Mouse (Mus musculus) layer of hippocampus, postnatal 36 days (tissue): ENCODE data around the gene Ttc24. TPM values are rescaled to one million over a fixed set of nuclear protein-coding genes. Genes with fewer than 3 reads are reported as not detected.
A peak's percentile ranks its signal among the peaks of the same experiment; 100 is the strongest.

Experiments used
- DNase-seq, 2 experiments: peaks; one replicate each; pipeline ENCODE4 v3.0.0; 2022
- total RNA-seq, 2 experiments: library from RNA; stranded (reverse); gene quantifications; 2 replicates each; pipeline ENCODE4 v1.2.3; 2021

Ttc24 gene
- total RNA-seq: not detected

DNA sequence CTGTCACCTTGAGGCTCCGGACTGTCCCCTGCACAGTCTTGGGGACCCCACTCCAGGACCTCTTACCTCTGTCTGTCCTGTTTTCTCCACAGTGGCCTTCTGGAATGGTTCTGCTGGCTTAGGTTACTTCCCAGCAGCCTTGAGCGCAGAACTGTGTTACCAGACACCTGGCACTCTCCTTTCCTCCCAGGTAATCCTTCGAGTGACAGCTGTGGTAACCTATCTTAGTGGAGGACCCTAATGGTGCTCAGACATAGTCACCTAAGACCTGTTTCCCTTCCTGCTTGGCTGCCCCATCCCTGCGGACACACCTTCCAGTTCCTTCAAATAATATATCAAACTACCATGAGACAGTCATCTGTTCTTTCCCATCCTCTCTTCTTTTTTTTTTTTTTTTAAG lies at the start of gene Ttc24:
TSS of gene Ttc24 (minus strand) at position 101 of the 400 bp plus-strand sequence.
- DNase-seq: no peak

DNA sequence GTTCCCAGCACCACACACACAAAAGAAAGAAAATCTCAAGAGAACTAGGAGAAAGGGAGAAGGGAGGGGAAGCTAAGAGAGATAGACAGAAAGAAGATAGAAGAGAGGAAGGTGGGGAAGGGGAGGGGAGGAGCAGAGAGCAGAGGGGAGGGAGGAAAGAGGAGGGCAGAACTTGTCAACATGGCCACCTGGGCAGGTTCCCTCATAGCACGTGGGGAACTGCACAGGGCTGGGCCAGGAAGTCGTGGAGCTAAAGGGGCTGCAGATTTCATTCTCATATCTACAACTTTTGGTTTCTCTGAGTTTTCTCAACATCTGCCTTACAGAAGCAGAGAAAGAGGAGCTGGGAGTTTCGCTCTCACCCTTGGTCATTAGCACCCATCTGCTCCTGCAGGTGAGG lies 49.5 kb upstream of the Ttc24 start:
- DNase-seq: no peak

DNA sequence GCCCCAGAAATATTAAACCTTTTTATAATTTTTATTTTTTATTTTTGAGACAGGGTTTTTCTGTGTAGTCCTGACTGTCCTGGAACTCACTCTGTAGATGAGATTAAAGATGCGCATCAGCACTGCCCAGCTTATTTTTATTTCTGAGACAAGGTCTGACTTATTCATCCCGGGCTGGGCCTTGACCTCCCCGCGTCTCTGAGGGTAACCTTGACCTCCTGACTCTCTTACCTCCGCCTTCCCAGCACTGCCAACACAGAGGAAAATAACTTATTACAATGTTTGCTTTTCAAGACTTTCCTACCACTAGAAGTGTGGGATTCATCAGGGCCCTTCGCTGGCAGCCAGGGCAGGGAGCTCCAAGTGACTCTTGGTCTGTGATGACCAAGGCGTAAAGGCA lies 48.1 kb upstream of the Ttc24 start:
- DNase-seq: no peak

DNA sequence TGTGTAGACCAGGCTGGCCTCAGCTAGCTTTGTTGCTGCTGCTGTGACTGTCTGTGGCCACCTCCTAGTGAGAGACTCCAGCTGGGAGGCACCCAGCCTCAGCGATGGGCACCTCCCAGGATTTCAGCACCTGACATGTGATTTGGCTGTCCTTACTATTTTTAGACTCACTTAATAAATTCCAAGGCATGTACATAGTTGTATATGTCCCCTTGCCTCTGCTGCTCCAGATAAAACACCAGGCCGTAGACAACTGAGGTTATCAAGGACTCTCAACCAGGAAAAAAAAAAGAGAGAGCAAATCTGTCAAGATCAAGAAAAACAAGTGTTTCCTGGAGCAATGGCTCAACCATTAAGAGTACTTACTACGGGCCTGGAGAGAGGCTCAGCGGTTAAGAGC lies 47.1 kb upstream of the Ttc24 start:
- DNase-seq: no peak

DNA sequence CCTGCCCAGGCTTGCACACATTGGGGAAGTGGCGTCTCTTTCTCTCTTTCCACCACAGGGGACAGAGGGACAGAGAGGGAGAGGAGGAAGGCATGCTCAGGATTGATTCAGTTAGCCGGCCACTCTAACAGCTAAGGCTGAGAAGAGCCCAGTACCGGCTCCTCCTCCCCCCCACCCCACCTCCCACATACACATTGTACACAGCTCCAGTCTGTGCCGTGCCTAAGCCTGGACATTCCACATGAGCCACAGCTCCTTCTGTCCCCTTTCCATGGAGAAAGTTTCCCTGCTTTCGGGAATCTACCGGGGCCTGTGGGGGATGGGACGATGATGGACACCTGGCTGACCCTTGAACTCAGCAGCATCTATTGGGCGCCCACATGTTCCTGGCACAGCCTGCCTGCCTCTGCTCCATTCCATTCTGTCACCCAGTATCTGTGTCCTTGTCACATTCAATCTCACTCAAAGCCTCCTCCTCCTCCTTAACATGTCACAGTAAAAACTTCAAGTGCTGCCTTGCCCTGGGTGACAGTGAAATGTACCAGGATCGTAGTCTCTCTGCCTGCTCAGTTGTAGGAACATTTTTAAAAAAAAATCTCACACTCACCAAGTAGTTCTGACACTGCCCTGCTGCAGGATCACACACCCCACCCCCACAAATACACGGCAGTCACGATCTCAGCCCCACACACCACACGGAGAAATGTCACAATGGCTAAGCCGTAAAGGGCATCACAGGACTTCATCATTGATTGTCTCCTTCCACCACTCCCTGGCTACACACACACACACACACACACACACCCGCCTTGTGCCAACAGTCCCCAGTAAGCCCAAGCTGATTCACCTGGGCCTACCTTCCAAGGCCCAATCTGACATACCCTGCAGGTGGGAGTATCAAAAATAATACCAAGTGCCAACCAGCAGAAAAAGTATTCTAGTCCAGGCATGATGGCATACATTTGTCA lies 43.3 kb upstream of the Ttc24 start:
- DNase-seq: no peak

DNA sequence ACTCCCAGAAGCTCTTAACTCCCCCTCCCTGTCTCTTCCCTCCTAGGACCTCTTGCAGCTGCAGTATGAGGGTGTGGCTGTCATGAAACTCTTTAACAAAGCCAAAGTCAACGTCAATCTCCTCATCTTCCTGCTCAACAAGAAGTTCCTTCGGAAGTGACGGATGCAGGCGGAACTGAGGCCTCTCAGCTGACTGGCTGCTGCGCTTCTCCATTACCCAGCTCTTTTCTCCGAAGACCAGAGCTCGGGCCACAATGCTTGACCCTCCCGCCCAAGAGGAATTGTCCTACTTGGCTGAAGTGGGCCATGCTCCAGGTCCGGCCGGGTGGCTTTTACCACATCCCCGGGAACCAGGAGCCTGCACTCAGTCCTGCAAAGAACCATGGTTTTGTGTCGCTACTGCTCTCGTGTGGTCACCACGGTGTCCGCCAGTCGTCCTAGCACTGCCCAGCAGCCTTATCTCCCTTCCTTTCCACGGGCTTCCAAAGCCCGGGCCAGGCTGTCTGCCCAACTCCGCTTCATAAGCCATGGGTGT lies 42.1 kb upstream of the Ttc24 start:
- no peak for DNase-seq

DNA sequence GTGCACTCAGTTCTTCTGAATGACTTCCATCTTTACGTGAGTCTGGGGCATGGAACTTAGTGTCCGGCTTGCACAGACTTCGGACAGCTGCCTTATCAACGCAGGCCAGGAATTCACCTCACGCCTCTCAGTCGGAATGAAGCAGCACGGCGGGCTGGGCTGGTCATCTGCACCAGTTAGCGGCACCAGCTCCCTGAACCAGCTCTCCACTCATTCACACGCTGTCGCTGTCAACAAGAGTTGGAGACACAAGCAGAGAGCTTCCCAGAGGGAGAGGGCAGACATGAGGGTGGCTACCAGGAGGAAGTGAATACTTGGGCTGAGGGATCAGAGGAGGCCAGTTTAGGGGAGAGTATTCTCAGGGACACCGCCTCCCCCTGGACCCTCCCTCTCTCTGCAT lies 36.3 kb upstream of the Ttc24 start:
- no peak for DNase-seq

DNA sequence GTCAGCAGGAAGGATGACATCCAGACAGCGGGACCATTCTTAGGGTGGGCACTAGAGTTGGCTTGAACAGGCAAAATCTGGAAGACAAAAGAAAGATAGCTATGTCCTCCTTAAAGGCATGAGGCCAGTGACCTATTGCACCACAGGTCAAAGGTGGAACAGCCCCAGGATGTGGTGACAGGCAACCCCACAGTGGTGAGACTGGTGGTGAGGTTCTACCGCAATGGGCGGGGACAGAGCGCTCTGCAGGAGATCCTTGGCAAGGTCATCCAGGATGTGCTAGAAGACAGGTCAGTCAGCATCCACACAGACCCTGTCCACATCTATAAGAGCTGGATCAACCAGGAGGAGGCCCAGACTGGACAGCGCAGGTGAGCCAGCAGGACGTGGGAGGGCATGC lies 31.0 kb upstream of the Ttc24 start:
- no peak for DNase-seq

DNA sequence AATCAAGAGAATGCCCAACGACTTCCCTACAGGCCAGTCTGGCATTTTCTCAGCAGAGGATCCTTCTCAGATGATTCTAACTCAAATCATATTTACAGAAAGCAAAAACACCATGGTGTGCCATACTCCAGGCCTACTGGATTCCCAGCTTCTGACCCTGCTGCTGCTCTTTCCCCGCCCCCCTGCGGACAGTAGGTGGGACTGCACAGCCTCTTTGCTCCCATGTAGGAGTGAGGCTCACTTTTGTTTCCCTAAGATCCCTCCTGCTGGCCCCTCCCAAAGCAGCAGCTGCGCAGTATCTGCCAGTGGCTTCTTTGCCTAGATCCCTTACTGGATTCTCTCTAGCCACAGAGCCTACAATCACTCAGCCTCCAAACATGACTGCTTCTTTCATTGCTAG lies 28.0 kb upstream of the Ttc24 start:
- no peak for DNase-seq

DNA sequence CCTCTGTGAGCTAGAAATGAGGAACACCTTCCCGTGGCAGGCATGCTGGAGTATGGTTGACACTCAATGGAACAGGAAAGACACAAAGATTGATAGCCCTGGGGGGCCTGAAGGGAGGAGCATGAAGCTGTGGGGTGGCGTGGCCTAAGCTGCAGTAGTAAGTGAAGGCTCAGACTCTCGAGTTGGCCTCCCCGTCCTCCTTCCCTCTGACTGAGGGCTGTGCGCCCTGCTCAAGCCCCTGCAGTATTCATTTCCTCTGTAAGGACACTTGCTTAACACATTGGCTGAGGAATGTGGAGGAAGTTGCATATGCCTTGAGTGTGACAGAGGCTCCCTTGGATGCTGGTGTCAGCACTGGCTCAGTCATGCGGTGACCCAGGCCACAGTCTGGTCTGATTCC lies 24.5 kb upstream of the Ttc24 start:
- DNase-seq: no peak

DNA sequence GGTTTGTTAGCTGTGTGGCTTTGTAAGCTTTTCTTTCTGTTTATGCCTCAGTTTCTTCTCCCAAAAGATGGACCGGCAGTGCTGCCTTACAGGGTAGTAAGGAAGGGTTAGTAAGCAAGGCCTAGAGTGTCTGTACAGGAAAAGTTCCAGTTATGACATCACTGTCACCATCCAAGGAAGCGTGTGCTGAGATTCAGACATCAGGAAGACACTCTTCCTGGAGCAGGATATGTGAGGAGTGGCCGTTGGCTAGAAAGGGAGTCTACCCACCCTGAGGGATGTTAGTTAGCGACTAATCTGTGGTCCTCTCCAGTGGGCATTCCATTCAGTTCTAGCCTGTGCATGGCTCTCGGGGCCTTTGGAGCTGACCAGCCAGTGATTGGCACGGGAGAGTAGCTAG lies 24.1 kb upstream of the Ttc24 start:
- no peak for DNase-seq

DNA sequence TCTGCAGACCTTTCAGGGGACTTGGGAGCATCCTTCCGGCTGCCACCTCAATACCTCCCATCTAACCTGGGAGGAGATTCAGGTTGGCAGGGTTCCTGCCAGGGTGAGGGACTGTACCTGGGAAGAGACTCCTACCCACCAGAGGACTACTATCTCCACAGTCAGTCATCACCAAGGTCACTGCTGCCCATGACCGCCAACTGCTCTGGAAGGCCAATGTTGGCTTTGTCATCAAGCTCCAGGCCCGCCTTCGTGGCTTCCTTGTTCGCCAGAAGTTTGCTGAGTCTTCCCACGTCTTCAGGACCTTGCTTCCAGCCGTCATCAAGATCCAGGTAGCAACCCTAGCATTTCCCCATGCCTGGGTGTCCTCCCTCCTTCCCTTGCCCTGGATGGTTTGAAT lies 23.6 kb upstream of the Ttc24 start:
- no peak for DNase-seq

DNA sequence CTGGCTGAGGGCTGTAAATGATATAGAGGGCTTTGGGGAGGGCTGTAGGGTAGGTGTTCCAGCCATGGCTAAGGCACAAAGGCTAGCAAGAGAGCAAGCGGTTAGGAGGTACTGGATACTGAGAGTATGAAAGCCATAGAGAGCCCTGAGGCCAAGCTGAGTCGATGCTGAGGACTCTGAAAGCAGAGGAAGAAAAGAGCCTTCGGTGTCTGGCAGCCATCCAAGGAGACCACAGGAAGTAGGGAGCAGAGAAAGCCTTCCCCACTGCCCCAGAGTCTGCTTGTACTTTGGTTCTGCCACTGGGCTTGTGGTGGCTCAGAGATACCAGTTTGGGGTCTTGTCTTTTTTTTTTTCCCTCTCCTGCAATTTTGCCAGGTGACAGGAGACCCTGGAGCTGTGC lies 22.1 kb upstream of the Ttc24 start:
- no peak for DNase-seq

DNA sequence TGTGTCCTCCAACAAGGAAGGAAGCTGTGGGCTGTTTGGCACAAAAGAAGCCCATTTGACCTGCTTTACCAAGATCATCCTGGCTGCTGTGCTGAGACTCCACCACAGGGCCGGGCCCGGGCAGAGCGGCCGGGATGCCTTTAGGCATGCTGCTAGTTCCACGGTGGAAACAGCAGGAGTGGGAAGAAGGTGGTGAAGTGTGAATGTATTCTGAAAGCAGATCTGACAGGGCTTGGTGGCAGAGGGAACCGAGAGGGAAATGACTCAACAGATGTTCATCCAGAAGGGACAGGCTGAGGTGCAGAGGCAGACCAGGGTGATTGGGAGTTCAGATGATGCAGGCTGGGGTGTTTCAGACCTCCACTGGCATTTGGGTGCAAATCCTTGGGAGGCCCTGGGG lies 19.6 kb upstream of the Ttc24 start:
- DNase-seq: no peak

DNA sequence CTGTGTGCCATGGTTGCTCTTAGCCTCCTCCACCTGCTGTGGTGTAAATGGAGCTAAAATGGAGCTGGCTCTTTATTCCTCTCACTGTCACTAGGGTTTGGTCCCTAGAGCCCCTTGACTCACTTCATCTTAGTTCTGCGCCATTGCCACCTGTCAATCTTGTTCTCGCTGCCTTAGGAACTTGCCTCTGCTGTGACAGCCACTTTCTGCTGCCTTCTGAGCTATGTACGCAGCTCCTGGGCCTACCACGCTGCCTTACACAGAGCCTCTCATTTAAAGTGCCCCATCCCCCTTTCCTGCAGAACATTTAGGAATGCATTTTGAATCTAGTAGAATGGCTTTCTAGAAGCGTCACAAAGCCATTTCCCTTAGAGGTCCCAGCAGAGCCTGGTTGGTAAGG lies 16.0 kb upstream of the Ttc24 start:
- no peak for DNase-seq

DNA sequence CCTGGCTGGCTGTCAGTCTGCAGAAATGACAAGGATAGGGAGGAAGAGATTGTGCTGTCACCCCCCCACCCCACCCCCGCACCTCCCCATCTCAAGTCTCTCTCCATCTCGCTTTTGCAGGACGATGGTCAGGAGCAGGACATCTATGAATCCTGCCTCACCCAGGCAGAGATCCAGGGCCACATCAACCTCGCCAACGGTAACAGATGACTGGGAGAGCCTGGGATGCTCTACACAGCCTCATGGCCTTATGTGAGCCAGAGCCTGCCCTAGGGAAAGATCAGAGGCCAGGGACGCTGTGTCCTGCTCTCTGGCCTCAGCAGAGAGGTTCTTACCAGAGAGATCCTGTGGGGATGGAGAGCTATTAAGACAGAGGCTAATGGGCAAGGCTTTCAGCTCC lies 12.5 kb upstream of the Ttc24 start:
- DNase-seq: no peak

DNA sequence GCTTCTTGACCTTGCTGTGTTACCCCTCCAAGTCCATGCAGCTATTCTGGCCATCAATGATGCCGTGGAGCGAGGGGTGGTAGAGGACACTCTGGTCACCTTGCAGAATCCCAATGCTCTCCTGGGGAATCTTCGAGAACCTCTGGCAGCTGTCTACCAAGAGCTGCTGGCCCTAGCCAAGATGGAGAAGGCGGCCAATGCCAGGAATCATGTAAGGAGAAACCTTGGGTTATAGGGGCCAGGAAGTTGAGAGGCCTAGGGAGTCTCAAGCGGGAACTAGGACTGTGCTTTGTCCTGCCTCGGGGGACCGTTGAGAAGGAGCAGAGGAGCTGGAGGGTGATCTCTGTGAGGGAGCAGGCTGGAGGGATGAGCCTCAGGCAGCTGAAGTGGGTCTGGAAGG lies 12.0 kb upstream of the Ttc24 start:
- DNase-seq: no peak

DNA sequence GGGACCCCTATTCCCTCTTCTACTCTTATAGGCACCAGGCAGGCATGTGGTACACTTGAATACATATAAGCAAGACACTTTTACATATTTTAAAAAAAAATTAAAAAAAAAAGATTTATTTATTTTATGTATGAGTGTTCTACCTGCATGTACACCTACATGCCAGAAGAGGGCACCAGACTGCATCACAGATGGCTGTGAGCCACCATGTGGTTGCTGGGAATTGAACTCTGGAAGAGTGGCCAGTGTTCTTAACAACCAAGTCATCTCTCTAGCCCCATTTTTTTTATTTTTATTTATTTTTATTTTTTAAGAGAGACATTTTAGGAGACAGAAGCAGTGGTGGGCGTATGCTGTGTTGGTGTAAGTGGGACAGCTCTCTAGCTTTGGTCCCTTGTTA lies 9.6 kb upstream of the Ttc24 start:
- no peak for DNase-seq

DNA sequence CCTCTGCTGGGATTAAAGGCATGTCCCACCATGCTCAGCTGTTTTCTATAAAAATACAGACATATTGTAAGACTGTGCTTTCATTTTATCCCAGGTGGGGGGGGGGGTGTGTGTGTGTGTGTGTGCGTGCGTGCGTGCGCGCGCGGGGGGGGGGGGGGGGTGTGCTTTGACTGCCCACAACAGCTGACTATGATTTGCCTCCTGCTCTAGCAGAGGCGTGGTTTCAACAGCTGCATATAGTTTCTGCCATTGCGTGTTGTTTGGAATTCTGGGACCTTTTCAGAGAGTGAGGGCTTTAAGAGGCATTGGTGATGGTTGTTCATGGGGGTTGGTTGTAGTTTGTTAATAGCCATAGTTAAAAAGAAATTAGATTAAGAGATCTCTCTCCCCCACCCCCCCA lies 7.4 kb upstream of the Ttc24 start:
- no peak for DNase-seq

DNA sequence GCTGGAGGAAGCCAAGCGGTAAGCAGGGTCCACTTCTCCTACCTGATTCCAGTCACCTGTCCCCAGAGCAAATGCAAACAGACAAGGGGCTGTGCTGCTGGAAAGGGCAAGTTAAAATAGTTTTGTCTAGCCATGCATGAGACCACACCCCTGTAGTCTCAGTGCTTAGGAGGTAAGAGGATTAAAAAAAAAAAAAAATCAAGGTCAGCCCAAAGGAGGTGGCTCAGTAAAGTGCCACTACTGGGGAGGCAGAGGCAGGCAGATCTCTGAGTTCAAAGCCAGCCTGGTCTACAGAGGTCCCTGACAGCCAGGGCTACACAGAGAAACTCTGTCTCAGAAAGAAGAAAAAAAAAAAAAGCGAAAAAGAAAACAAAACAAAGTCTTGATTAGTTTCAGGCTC lies 5.9 kb upstream of the Ttc24 start:
- no peak for DNase-seq

DNA sequence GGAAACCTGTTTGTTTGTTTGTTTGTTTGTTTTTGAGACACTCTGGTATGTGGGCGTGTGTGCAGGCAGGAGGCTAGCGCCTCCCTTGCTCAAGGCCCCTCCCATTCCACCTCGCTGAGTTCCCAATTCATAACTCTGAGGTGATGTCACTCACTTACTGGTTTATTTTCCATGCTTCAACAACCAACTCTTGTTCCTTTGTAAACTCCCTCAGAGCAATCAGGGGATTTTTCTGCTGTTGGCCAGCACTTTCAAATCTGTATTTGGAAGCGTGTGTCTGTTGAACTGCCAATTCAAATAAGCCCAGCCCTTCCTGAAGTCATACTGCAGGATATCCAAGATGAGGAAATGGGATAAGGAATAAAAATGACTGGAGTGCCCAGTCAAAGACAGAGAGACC lies 4.6 kb upstream of the Ttc24 start:
- no peak for DNase-seq

DNA sequence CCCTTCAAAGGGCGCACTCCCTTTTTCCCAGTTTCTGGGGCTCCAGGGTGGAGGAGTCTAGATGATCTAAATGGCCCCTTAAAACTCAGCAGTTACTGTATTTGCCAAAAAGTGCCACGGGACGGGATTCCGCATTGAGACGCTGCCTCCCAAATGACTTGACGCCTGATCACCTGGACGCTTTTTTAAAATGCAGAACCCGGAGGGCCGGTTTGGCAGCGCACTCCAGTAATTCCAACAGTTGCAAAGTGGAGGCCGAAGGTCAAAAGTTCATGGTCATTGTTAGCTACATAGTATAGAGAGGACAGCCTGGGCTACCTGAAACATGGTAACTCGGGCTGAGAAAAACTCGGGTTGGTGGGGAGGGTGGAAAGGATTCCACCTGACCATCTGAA lies 4.1 kb upstream of the Ttc24 start:
- no peak for DNase-seq

DNA sequence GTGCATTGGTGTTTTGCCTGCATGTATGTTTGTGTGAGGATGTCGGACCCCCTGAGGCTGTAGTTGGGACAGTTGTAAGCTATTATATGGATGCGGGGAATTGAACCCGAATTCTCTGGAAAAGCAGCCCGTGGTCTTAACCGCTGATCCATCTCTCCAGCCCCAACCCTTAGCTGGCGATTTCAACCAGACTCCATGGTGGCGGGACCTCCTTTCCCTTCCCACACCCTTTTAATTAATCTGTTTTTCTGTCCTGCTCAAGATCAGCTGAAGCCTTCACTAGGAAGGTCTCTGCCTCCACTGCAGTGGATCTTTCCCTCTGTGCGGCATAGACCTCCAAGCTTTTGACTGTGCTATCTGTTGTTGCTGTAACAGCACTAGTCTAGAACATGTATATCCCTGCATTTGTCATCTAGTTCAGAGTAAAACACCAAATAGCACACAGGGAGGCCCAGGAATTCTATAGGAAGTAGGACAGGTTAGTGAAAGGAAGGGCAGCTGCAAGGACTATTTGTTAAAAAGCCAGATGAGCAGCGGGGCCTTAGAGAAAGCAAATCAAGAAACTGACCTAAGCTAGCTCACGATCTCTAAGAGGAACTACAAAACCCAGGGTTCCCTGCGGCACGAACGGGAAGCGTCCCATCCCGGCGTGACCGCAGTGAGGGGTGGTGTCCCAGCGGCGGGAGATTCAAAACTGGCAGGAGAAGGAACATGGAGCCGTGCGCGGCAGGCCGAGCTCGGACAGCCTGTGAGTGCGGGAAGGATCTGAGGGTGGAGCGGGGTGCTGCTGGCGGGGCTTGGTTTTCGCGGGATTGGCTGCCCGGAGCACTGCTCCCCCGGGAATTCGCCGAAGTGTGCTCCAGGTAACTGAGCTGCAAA lies 3.5 kb upstream of the Ttc24 start, which contains the start of gene Iqgap3:
TSS of gene Iqgap3 (plus strand) at position 627 of the 879 bp plus-strand sequence.
- peak; percentile 81 to 83 for DNase-seq
